Mouse (Mus musculus) lung, postnatal 25 days (tissue): ENCODE measurements around the gene Unc13a.

Experiments used
- DNase-seq: peaks from one replicate; pipeline ENCODE4 v3.0.0; 2022; ENCODE audit warnings: low spot score

Unc13a gene

DNA sequence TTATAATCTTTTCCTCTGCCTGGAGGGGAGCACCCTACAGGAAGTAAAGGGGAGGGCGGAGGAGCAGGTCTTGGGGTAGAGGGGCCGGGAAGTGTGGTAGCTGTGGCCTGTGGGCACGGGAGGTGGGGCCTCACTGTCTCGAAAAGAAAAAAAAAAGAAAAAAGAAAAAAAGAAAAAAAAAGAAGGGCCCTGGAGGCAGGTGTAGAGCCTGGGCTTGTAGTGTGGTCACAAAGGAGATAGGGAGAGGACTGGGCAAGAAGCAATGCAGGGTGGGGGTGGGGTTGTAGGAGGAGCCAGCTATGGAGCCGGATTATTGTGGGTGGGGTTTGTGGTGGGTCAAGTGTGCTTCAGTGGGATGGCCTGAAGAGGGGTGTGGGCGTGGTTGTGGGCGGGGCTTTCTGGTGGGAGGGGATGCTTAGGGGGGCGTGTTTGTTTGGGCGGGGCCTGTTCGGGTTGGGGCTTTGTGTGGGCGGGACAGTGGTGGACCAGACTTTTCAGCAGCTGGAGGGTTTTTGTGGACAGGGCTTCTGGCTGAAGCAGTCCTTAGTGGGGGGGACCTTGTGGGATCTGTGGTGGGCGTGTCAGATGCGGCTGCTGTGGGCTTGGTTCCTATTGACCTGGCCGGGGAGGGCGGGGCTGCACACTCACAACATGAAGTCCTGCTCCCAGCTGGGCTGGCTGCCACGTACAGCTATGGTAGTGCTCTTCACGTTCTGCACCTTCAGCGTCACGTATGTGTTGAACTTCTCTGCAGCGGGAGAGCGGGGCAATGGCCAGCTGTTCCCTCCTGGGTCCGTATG lies 6.0 kb downstream of the Unc13a start:
- peak; percentile 49 for DNase-seq

DNA sequence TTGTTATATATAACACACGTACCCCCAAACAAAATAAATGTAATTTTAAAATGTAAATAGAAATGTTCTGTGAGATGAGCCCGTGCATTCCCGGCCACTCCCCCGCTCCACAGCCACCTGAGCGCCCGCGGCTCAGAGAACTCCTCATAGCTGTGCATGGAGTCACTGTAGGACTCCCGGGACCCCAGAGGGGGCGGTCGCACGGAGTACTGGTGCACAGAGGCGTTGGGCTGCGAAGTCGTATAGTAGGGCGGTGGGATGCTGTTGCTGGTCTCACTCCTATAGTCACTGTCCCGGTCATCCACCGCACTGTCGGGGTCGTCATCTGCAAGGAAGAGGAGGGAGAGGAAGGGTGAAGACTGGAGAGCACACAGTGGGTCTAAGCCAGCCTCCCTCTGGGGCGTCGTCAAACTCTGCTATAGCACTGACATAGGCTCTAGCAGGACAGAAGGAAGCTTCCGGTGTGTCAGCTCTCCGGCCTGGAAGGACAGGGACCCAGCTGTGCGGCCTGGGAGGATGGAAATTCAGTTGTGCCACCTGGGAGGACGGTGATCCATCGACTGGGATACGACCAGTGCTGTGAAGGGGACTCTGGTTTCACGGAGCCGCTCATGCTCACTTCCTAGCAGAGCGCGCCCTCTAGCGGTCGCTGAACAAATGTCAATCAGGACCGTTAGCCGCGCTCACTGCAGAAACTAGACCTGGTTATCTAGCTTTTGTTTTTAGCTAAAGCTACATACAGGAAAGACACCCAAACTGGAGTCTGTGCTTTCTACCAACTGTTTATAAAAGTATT lies 11.0 kb downstream of the Unc13a start:
- DNase-seq, result peak; percentile 79

- no peak for DNase-seq
These were observed 11.8 kb downstream of the Unc13a start for GRCm38 (mm10) chr8:71659751-71660150.

- DNase-seq, result no peak
These were observed 13.0 kb downstream of the Unc13a start for GRCm38 (mm10) chr8:71658515-71659049.

GRCm38 (mm10) chr8:71657816-71658215 lies 13.7 kb downstream of the Unc13a start:
- DNase-seq, result no peak

DNA sequence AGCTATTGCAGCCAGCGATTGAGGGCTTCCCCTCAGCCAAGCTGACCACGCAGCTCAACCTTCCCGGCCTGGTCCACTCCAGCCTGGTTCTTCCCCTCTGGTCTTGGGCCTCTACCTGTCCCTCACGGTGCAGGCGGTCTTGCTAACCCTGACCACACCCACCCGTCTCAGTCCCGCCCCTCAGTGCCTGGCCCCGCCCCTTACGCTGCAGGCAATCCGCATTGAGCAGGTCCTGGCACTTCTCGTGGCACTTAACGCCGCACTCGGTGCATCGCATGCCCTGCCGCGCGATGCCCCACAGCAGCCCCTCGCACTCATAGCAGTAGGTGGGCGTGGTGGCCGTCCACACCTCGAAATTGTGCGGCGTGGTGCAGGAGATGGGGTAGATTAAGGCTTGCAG lies 17.0 kb downstream of the Unc13a start:
- no peak for DNase-seq

DNA sequence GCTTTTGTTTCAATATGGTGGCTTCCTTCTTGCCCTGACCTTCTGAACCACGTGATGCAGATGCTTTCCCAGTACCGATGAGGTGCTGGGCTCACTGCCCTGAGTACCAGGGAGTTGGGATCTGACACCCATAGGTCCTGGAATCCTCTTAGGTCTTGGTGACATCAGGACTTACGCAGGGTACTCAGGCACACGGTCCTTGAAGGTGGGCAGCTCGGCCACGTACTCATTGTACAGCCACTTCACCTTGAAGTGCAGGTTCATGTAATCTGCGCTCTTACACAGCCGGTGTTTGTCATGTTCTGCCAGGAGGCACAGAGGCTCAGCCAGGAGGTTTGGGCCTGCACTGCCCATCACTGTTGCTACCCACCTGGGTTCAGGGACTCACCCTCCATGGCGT lies 26.0 kb downstream of the Unc13a start:
- DNase-seq, result peak; percentile 23

GRCm38 (mm10) chr8:71639318-71639717 lies 32.2 kb downstream of the Unc13a start:
- DNase-seq, result no peak

DNA sequence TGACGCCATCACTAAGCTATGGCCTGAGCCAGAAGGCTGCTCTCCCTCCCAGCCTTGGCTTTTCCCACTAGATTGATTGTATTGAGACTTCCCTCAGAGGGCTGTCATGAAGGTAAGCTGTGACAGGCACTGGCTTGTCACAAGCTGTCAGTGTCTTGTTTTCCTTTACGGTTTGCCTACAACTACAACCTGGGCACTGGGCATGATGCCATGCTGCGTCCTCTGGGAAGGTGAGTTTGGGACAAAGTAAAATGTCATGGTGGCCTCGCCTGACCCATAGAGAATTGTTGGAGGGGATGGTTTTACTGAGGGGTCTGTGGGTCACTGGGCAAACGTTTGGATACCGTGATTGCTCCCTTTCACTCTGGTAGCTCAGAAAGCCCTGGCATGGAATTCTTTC lies 33.2 kb downstream of the Unc13a start:
- no peak for DNase-seq

- DNase-seq, result no peak
These were observed 34.1 kb downstream of the Unc13a start for GRCm38 (mm10) chr8:71637149-71638095.

DNA sequence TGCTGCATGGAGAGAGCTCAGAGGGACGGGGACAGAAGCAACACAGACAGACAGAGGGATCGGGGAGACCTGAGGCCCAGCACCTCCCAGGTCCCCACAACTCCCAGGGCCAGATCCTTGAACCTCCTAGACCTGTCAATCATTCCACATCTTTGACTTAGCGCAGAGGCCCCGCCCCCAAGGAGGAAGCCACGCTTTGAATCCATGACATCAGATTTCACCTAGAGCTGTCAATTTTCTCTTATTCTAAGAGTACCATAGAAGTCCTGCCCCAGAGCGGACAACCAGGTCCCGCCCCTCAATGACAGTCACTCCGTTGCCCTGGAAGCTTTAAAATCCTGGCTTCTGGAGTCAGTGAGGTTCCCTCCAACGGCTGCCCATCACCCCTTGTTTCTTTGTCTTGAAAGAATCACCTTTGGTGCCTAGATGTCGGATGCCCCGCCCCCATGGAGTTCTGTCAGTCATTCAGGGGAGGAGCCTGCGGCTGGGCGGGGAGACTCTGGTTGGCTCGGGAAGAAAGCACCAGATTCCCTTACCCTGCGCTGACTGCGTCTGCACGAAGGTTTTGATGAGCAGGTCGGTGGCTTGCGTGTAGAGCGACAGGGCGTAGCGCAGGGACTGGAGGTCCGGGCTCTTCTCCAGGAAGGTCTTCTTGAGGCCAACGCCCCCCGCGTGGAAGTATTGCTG lies 37.4 kb downstream of the Unc13a start:
- peak; percentile 67 for DNase-seq

DNA sequence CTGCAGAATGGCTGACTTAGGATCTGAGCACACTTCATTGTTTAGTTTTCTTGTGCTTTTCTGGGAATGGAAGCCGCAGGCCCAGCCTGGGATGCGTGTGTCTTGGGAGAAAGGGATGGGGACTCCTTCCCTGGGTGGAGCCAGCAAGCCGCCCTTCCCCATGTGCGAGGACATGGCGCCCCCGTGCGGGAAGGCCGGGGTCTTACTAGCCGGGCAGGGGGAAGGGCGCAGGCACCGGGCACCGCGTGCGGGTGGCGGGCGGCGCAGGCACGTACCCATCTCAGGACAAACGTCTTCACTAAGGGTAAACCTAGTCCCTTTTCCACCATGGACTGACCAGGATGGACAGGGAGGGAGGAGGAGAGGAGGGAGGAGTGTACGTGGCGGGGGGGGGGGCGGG lies 38.4 kb downstream of the Unc13a start:
- peak; percentile 54 for DNase-seq

DNA sequence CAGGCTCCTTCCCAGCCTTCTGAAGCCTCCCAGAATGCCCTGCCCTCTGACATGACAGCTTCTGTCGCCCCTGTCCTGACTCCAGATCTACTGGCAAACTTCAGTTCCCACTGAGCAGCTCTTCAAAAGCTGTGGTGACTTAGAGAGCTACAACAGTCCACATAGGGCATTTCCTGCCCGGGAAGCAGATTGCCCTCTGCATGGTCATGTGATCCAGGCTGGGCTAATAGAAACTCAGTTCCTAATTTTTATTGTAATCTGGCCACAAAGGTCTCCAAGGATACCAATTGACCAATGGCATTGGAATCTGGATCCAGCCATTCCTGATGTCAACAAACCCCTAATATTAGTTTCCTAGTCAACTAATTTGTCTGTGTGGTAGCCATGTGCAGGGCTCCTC lies 39.7 kb downstream of the Unc13a start:
- DNase-seq, result peak; percentile 20

DNA sequence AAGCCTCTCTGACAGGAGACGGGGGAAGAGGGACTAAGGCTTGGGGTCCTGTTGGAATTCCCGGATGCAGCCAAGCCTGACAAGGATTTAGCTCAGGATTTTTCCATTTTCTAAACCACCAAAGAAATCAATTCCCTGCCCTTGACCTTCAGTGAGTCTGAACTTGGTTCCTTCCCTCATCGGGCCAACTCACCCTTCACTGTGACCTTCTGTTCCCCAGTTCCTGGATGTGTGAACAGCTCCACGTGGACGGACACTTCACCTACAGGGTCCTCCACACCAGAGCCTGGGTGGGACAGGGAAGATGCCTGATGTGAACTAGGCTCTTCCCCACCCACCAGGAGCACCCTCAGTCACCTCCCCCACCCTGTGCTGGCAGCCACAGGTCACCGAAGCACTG lies 40.8 kb downstream of the Unc13a start:
- DNase-seq, result no peak

GRCm38 (mm10) chr8:71629781-71630212 lies 41.8 kb downstream of the Unc13a start:
- peak; percentile 24 for DNase-seq

- DNase-seq, result peak; percentile 94
These were observed 42.4 kb downstream of the Unc13a start for GRCm38 (mm10) chr8:71629096-71629697.

DNA sequence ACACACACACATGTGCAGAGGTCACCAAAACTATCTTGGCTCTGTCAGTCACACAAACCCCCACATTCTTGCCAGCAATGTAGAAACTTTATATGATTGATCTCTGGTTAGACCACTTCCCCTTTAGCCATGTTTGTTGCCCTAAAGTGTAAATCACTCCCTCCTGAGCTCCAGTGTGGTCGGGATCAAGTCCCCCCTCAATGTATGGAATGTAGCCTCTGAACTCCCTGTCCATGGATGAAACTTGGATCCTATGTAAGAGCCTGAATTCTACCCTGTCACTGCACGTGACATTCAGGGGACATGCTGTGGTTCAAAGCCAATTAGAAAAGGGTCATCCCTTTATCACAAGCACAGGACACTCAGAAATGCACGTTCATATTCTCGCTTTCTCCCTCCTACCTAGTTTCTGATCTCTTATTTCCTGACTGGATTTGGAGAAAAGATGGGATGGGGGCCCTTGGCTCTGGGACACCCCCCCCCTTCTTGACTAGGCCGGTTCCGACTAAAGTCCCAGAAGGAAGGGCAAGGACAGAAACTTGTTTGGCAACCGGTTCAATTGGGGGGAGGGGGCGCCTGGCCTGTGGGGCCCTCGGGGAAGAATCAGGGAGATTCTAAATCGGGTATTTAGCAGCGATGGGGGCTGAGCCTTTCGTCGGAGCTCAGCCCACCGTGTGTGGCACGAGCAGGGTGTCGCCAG lies 43.0 kb downstream of the Unc13a start:
- DNase-seq, result no peak

- DNase-seq, result peak; percentile 41
These were observed 44.1 kb downstream of the Unc13a start for GRCm38 (mm10) chr8:71627265-71628099.

GRCm38 (mm10) chr8:71626753-71627152 lies 44.8 kb downstream of the Unc13a start:
- no peak for DNase-seq
